Mouse (Mus musculus): ENCODE results near the gene Rapgef6.

- TF ChIP-seq CTCF (IDR thresholded peaks at IDR 0.05; ENCODE audit: control insufficient read depth, insufficient read depth, insufficient read length) (no peak), MYOG (IDR thresholded peaks at IDR 0.05; ENCODE audit: control insufficient read depth, extremely low read depth, insufficient read length) (no peak), CEBPB (IDR thresholded peaks at IDR 0.05; ENCODE audit: low read depth) (no peak), MAX (IDR thresholded peaks at IDR 0.05) (no peak)
Measured at GRCm38 (mm10) chr11:54528002-54528401, 5.4 kb downstream of the Rapgef6 start.

Measured in C2C12 (cell line).